Mouse (Mus musculus) small intestine, adult 10 weeks (tissue): ENCODE results near the gene Serpina1e. TPM values are rescaled to one million over a fixed set of nuclear protein-coding genes. Genes with fewer than 3 reads are reported as not detected.

Source experiments
- polyA plus RNA-seq: library from polyadenylated mRNA; stranded (reverse); fragments of 350-450 nt; fragmentation: Illumina TruSeq; extraction: RNeasy Lipid Tissue Mini Kit (QIAGEN cat#74804); gene quantifications from one replicate; pipeline ENCODE4 v1.2.3, GENCODE M21; 2014; ENCODE audit warnings: low replicate concordance

Serpina1e gene
- polyA plus RNA-seq: 1.0 TPM

GRCm38 (mm10) chr12:103958798-103959197 lies at the start of gene Serpina1e:
Serpina1e (minus strand) TSS chr12:103958975.

GRCm38 (mm10) chr12:103989857-103990256 lies 31.1 kb upstream of the Serpina1e start, which contains the start of gene Serpina11:
Serpina11 (minus strand) TSS chr12:103989957.

GRCm38 (mm10) chr12:103904837-103905340 lies 53.9 kb downstream of the Serpina1e start, which contains the start of gene Serpina1c:
Serpina1c (minus strand) TSS chr12:103904887.

Other genes with a start within 250 kb of the Serpina1e start
- gene Serpina1d, start 185.4 kb downstream of the Serpina1e start, polyA plus RNA-seq: 0.63 TPM
- gene Serpina1b, start 128.6 kb downstream of the Serpina1e start, polyA plus RNA-seq: 2.2 TPM
- gene Serpina1a, start 95.4 kb downstream of the Serpina1e start, polyA plus RNA-seq: 0.59 TPM
- 2.3 TPM for gene Serpina1c, start 54.1 kb downstream of the Serpina1e start, polyA plus RNA-seq
- gene Serpina11, start 31.0 kb upstream of the Serpina1e start, polyA plus RNA-seq: not detected
- not detected for gene Serpina9, start 54.8 kb upstream of the Serpina1e start, polyA plus RNA-seq
- not detected for gene Serpina12, start 85.5 kb upstream of the Serpina1e start, polyA plus RNA-seq
- gene Serpina5, start 142.1 kb upstream of the Serpina1e start, polyA plus RNA-seq: not detected
- gene Serpina3a, start 153.7 kb upstream of the Serpina1e start, polyA plus RNA-seq: 0.59 TPM
- not detected for gene Serpina3b, start 169.0 kb upstream of the Serpina1e start, polyA plus RNA-seq
- gene Serpina3c, start 194.9 kb upstream of the Serpina1e start, polyA plus RNA-seq: 0.26 TPM